In genomic region chr9:83924878-83925687, GRCm38 (mm10) we compare ENCODE assay signal across 7 mouse cellular contexts. TPM values are rescaled to one million over a fixed set of nuclear protein-coding genes. Genes with fewer than 3 reads are reported as not detected.
DNase-seq lines count a peak whose midpoint lies in the region; ATAC-seq lines count a peak whose summit lies in the region.

TSS of gene Bckdhb (plus strand) at chr9:83925145.

- no peaks in the 10 kb centered on the region for H3K27me3 ChIP-seq in embryonic facial prominence, embryonic 12.5 days
- no peaks in the 10 kb centered on the region for H3K27me3 ChIP-seq in limb, embryonic 11.5 days (ENCODE audit: control insufficient read depth, insufficient read depth, low read length)
- no peaks in the 10 kb centered on the region for H3K27me3 ChIP-seq in midbrain, embryonic 14.5 days (ENCODE audit: control insufficient read depth, insufficient read depth, low read length)

- ATAC-seq in embryonic facial prominence, embryonic 12.5 days (ENCODE audit: insufficient number of reproducible peaks, insufficient read depth, low FRiP score, low TSS enrichment): peak; percentile 99
- peak; percentile 99 for ATAC-seq in limb, embryonic 11.5 days (ENCODE audit: insufficient number of reproducible peaks, low FRiP score, low TSS enrichment, low read depth)
- ATAC-seq in midbrain, embryonic 14.5 days (ENCODE audit: low FRiP score, low TSS enrichment): peak; percentile 100

- H3K4me3 ChIP-seq in embryonic facial prominence, embryonic 12.5 days: peak within 1 kb of the TSS; percentile 70
- H3K4me3 ChIP-seq in limb, embryonic 11.5 days (ENCODE audit: low read depth, low read length): peak within 1 kb of the TSS; percentile 69
- peak within 1 kb of the TSS; percentile 67 for H3K4me3 ChIP-seq in midbrain, embryonic 14.5 days (replicated peaks; ENCODE audit: low read depth, low read length)

- no peak within 1 kb of the TSS for H3K27ac ChIP-seq in embryonic facial prominence, embryonic 12.5 days
- H3K27ac ChIP-seq in limb, embryonic 11.5 days (replicated peaks; ENCODE audit: low read depth, low read length): no peak within 1 kb of the TSS
- no peak within 1 kb of the TSS for H3K27ac ChIP-seq in midbrain, embryonic 14.5 days (replicated peaks; ENCODE audit: low read depth, low read length)

- H3K4me1 ChIP-seq in embryonic facial prominence, embryonic 12.5 days: peaks cover 3% of the 10 kb centered on the region; the same call in 1 of the 2 replicates
- no peaks in the 10 kb centered on the region for H3K4me1 ChIP-seq in limb, embryonic 11.5 days (ENCODE audit: control insufficient read depth, insufficient read depth, low read length)
- 0 out of 2 replicates have a peak, but pooled peaks cover 5% of the 10 kb centered on the region for H3K4me1 ChIP-seq in midbrain, embryonic 14.5 days (ENCODE audit: control insufficient read depth, insufficient read depth, low read length)

- peak; percentile 98 for DNase-seq in adrenal gland, postnatal 25 days
- peak; percentile 100 for DNase-seq in heart, adult 11 months
- peak; percentile 97 for DNase-seq in kidney, adult 18-20 months
- peak; percentile 95 for DNase-seq in limb, embryonic 11.5 days (ENCODE audit: low spot score)
- DNase-seq in midbrain, embryonic 14.5 days: peak; percentile 98
- peak; percentile 88 to 94 for DNase-seq in spleen, adult 18-20 months

- under 1% methylated on average over 45 of the region's 46 CpGs for WGBS in embryonic facial prominence, embryonic 12.5 days
- WGBS in limb, embryonic 11.5 days: under 1% methylated on average over 46 of the region's 46 CpGs
- 1% methylated on average over 46 of the region's 46 CpGs for WGBS in midbrain, embryonic 14.5 days

- H3K36me3 ChIP-seq in embryonic facial prominence, embryonic 12.5 days: no peaks in the 10 kb centered on the region
- no peaks in the 10 kb centered on the region for H3K36me3 ChIP-seq in limb, embryonic 11.5 days (ENCODE audit: control insufficient read depth, insufficient read depth, low read length)
- H3K36me3 ChIP-seq in midbrain, embryonic 14.5 days (ENCODE audit: control insufficient read depth, insufficient read depth, low read length): no peaks in the 10 kb centered on the region

- H3K9me3 ChIP-seq in embryonic facial prominence, embryonic 12.5 days: no peaks in the 10 kb centered on the region
- no peaks in the 10 kb centered on the region for H3K9me3 ChIP-seq in limb, embryonic 11.5 days (ENCODE audit: control insufficient read depth, low read length)
- H3K9me3 ChIP-seq in midbrain, embryonic 14.5 days (ENCODE audit: control insufficient read depth, low read length): no peaks in the 10 kb centered on the region

- H3K4me2 ChIP-seq in embryonic facial prominence, embryonic 12.5 days (replicated peaks): peak within 1 kb of the TSS; percentile 60
- H3K4me2 ChIP-seq in limb, embryonic 11.5 days (ENCODE audit: low read depth, severe bottlenecking): peak within 1 kb of the TSS; percentile 59
- peak within 1 kb of the TSS; percentile 82 for H3K4me2 ChIP-seq in midbrain, embryonic 14.5 days (ENCODE audit: low read length)

- peak within 1 kb of the TSS; percentile 76 for H3K9ac ChIP-seq in embryonic facial prominence, embryonic 12.5 days
- H3K9ac ChIP-seq in limb, embryonic 11.5 days (ENCODE audit: low read length): peak within 1 kb of the TSS; percentile 65
- peak within 1 kb of the TSS; percentile 67 for H3K9ac ChIP-seq in midbrain, embryonic 14.5 days (replicated peaks; ENCODE audit: low read length)

RNA-seq across cellular contexts. Expression of gene Bckdhb, which starts in this region (rescaled TPM):
- total RNA-seq in adrenal gland, postnatal 25 days (2021): 66.3 and 70.8 TPM in 2 replicates
- 55.4 and 62.7 TPM in 2 replicates for polyA plus RNA-seq in embryonic facial prominence, embryonic 12.5 days (2016; fragmentation: Nextera tagmentation; extraction: Ambion mirVana)
- polyA plus RNA-seq in limb, embryonic 11.5 days (2014; fragmentation: Nextera tagmentation; extraction: Ambion mirVana): 61.1 and 66.3 TPM in 2 replicates
- polyA plus RNA-seq in midbrain, embryonic 14.5 days (2014; fragmentation: Nextera tagmentation; extraction: Ambion mirVana): 26.1 and 28.7 TPM in 2 replicates
